Mouse (Mus musculus) erythroblast, embryonic 14.5 days (primary cell): Measurements from ENCODE around the gene Wnt7b. TPM values are rescaled to one million over a fixed set of nuclear protein-coding genes. Genes with fewer than 3 reads are reported as not detected.

Source experiments
- H3K27me3 ChIP-seq: 2 replicates; pipeline ENCODE4 v1.6.1; 2012; ENCODE audit warnings: inconsistent platforms; ENCODE audit not compliant: control insufficient read depth
- H3K36me3 ChIP-seq: 2 replicates; pipeline ENCODE4 v1.6.1; 2012; ENCODE audit warnings: mild to moderate bottlenecking, inconsistent platforms; ENCODE audit not compliant: control insufficient read depth
- H3K4me1 ChIP-seq: 2 replicates; pipeline ENCODE4 v1.6.1; 2012; ENCODE audit warnings: inconsistent platforms; ENCODE audit not compliant: control insufficient read depth
- H3K4me3 ChIP-seq: replicated peaks from 2 replicates; pipeline ENCODE3; 2012; ENCODE audit warnings: moderate library complexity, mild to moderate bottlenecking, inconsistent platforms
- H3K9me3 ChIP-seq: 2 replicates; pipeline ENCODE4 v1.6.1; 2012; ENCODE audit warnings: low read length, inconsistent platforms, mixed read lengths; ENCODE audit not compliant: control insufficient read depth
- GATA1 ChIP-seq: IDR thresholded peaks from 2 replicates; pipeline ENCODE4 v1.6.1; 2012; ENCODE audit warnings: low read length, inconsistent platforms, mixed read lengths
- TAL1 ChIP-seq: IDR thresholded peaks from 3 replicates; pipeline ENCODE4 v1.6.1; 2012; ENCODE audit warnings: low read length, inconsistent platforms, mixed read lengths
- polyA plus RNA-seq: library from polyadenylated mRNA; stranded (reverse); fragments of >175 nt; gene quantifications from 2 replicates; pipeline ENCODE4 v1.2.3, GENCODE M21; 2012

The Wnt7b gene
- polyA plus RNA-seq, 1 experiment: not detected

DNA sequence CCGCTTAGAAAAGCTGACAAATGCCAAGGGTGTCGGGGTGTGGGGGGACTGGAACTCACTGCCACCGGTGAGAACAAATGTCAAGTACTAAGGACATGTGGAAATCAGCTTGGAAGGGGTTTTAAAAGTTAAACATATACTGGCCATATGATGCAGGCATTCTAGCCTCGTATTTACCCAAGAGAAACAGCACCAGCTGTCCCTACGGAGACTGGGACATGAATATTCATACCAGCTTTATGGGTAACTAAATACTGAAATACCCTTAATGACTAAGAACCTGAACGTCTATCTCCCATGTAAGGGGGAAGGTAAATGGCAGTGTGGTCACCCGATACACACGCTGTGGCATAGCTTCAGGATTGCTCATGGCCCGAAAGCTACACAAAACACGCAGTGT is 93.4 kb downstream of the Wnt7b start:
- Histone ChIP-seq H3K36me3 (no peaks in the 10 kb centered on the region), H3K4me1 (no peaks in the 10 kb centered on the region), H3K4me3 (no peak overlapping the region), H3K9me3 (no peaks in the 10 kb centered on the region), H3K27me3 (peaks cover 4% of the 10 kb centered on the region; the same call in 1 of the 2 replicates)
- TF ChIP-seq GATA1 (no peak), TAL1 (no peak)

Other genes starting within 250 kb of the Wnt7b start
- 1.5 and 1.6 TPM in 2 replicates for gene Atxn10, start 246.2 kb downstream of the Wnt7b start, polyA plus RNA-seq
- not detected in 2 replicates for gene 7530416G11Rik, start 79.2 kb downstream of the Wnt7b start, polyA plus RNA-seq
- not detected in 2 replicates for gene Ppara, start 152.5 kb upstream of the Wnt7b start, polyA plus RNA-seq
- gene Cdpf1, start 229.2 kb upstream of the Wnt7b start, polyA plus RNA-seq: 1.8 and 4.8 TPM in 2 replicates
- gene Pkdrej, start 239.3 kb upstream of the Wnt7b start, polyA plus RNA-seq: not detected in 2 replicates
- gene Ttc38, start 249.8 kb upstream of the Wnt7b start, polyA plus RNA-seq: 0.16 and 0.30 TPM in 2 replicates